Mouse (Mus musculus) CD4-positive, CD25-positive, alpha-beta regulatory T cell, adult 4 months (primary cell): ENCODE data around the gene Ggta1. TPM values are rescaled to one million over a fixed set of nuclear protein-coding genes. Genes with fewer than 3 reads are reported as not detected.

Experiments used
- ATAC-seq: one replicate; pipeline ENCODE4 v1.8.0; 2017
- polyA plus RNA-seq, 2 experiments: library from polyadenylated mRNA; unstranded; fragments of 100-300 nt; shearing (Covaris generic); gene quantifications; one replicate each; pipeline ENCODE4 v1.2.1; 2017

Ggta1 gene
- polyA plus RNA-seq, 2 experiments from 2014 or later: 19.3 to 28.4 TPM

DNA sequence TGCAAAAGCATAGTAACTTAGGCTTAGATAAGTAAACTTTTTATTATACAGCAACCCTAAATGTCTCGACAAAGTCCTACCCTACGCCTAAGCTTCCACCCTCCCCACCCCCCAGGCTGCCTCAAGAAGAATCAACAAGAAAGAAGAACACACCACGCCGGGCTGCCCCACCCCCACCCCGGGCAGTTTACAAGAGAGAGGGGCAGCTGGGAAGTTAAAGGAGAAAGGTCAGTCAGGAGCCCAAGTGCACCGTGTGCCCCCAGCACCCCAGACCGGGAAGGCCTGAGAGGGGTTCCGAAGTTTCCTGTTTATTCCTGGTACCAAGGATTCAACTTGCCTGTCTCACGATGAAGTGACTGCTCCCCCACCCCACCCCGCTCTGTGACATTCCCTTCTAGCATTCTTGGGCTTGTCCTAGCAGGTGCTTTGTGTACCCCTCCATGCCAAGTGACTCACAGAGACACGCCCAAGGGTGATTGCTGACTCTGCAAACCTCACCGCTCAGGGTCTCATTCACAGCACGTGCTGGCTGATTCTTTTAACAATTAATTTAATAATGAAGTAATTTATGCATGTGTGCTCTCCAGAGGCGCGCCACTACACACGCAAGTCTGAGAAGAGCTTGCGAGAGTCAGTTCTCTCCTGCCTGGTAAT is 27.6 kb upstream of the Ggta1 start:
- ATAC-seq: no peak

DNA sequence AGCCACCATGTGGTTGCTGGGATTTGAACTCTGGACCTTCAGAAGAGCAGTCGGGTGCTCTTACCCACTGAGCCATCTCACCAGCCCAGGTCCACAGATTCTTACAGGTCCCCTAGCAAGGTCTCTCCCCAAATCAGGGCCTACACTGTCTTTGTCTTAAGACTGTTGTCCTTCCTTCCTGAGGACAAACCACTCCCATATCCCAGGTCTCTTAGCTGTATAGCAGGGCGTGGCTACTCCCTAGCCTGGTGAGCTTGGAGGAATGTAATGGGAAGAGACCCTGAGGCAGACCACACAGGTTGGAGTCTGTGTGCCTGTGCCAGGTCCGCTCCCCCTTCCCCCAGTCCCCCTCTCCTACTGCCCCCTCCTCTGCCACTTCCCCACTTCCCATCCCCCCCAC is 24.7 kb upstream of the Ggta1 start:
- ATAC-seq: no peak

- ATAC-seq: no peak
Measured at GRCm38 (mm10) chr2:35486981-35487655, 24.1 kb upstream of the Ggta1 start.

DNA sequence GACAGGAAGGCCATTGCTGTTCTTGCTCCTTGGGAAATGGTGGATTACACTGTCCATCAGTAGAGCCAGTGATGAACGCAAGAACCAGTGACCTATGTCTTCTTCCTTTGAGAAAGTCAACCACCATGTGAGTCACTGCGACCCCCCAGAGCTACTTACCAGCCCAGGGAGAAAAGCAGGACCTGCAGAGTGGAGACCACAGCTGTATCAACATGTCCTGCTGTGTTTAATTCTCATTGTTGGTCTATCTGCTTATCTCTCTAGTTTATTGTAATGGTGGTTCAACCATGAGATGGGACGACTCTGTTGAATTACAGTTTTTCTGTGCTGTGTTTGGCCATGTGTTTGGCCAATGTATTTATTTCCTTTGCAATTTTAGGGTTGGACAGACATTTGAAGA is 21.1 kb upstream of the Ggta1 start:
- no peak for ATAC-seq

GRCm38 (mm10) chr2:35483402-35483801 is 20.4 kb upstream of the Ggta1 start:
- ATAC-seq: no peak

DNA sequence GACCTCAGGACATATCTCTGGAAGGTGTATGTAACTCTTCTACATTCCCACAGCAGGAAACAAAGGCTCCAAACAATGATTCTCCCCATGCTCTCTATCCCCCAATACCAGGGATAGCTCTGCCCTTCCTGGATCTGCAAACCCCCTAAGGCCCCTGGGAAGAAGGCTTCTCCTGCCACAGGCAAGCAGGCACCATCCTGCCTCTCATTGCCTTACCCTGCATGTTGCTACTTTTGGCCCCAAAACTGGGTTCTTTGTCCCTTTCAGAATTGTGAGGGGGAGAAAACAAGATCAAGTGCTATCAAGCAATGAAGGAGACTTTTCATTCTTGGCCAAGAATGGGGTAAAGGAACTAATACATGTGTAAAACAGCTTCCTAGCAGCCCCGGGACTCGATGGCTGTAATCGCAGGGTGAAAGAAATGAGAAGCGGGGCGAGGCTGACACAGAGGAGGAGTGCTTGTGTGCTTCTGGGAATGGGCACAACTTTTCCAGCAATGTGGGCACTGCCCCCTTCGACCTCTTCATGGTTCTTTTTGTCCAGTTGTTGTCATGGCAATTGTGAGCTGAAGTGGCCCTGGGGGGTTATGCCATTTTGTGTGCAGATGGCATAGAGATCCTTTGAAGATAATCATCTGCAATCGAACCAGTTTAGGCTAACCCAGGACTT is 18.4 kb upstream of the Ggta1 start:
- ATAC-seq: no peak

DNA sequence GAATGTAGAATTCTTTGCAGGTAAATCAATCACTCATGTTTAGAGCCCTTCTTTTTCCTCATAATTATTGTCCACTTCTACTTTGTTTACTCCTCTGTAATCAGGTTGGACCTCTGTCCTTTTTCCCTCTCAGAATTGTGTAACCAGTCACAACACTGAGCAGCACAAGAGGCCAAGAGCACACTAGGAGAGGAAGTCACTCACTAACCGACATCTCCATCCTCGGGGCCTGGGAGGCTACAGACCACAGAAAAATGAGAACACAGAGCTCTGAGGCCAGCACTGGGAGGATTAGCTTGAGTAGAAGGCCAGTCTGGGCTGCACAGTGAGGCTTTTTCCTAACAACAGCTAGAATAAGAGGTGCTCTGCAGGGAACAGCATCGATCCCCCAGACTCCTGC is 17.0 kb upstream of the Ggta1 start:
- peak; percentile 47 for ATAC-seq

- peak; percentile 37 for ATAC-seq
Measured at GRCm38 (mm10) chr2:35478812-35479122, 15.7 kb upstream of the Ggta1 start.

DNA sequence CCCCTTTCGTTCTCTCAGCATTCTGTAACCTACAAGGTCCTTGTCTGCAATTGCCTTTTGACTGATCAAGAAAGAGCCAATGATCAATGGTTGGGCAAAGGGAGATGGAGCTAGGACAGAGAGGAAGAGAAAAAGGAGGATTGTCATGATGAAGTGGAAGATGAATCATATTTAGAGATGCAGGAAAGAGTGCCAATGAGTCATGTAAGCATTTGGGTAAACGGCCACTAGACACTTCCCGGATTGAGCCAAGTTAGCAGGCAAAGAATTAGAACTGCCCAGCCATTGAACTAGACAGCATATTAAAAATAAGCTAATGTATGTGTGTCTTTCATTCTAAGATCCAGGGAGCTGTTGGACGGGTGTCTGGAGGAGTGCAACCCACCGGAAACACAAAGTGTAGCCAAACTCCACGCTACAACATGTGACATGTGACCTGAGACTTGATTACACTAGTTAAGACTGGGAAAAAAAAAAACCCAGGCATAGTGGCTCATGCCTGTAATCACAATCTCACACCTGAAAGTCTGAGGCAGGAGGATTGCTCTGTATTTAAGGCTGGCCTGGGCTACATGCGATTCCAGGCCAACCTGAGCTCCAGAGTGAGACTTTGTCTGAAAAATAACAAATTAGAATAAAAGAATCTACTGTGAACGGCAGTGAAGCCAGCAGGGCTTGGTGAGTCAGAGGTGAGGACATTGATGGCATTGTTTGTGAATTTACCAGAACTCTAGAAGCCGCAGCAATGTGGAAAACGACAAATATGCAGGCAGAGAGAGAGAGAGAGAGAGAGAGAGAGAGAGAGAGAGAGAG is 15.2 kb upstream of the Ggta1 start:
- no peak for ATAC-seq

- ATAC-seq: no peak
Measured at GRCm38 (mm10) chr2:35477321-35477720, 14.3 kb upstream of the Ggta1 start.

DNA sequence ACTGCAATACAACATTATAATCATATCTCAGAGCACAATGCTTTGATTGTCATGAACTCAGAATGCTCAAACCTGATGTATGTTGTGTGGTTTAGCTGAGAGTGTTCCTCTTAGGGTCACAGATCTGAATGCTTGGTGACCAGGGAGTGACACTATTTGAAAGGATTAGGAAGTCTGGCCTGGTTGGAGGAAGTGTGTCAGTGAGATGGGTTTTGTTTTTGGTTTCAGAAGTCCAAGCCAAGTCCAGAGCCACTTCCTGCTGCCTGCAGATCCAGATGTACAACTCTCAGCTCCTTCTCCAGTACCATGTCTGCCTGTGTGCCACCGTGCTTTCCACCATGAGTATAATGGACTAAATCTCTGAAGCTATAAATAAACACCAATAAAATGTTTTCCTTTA is 11.9 kb upstream of the Ggta1 start:
- ATAC-seq: no peak

- no peak for ATAC-seq
Measured at GRCm38 (mm10) chr2:35469266-35469665, 6.2 kb upstream of the Ggta1 start.

- no peak for ATAC-seq
Measured at GRCm38 (mm10) chr2:35468276-35468675, 5.2 kb upstream of the Ggta1 start.

- no peak for ATAC-seq
Measured at GRCm38 (mm10) chr2:35467855-35468254, 4.8 kb upstream of the Ggta1 start.

DNA sequence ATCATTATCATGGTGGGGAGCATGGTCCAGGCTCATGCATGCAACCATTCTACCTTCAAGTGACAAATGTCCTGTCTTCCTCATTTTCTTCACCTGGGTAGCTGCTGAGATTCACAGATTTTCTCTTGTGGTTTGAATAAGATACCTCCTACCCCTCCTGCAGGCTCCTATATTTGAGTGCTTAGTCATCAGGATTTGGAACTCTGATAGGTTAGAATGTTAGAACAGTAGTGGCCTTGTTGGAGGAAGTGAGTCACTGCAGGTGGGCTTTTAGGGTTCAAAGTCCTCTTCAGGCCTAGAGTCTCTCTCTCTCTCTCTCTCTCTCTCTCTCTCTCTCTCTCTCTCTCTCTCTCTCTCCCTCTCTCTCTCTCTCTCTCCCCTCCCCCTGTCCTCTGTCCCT is 2.6 kb upstream of the Ggta1 start:
- ATAC-seq: no peak

- ATAC-seq: peak; percentile 26
Measured at GRCm38 (mm10) chr2:35464548-35464947, 1.5 kb upstream of the Ggta1 start.

DNA sequence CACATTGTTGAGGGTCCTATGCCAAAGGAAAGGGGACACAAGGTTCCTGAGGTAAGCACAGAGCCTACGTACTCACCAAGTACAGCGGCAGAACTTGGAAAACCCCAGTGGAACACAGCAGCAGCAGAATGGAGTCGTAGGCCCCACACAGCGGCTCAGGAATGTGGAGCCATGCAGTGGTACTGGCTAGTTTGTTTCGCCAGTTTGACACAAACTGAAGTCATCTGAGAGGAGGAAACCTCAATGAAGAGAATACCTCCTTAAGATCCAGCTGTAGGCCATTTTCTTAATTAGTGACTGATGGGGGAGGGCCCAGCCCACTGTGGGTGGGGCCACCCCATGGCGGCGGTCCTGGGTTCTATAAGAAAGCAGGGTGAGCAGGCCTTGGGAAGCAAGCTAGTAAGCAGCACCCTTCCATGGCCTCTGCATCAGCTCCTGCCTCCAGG is 1.1 kb upstream of the Ggta1 start:
- ATAC-seq: peak; percentile 9

- peak; percentile 56 for ATAC-seq
Measured at GRCm38 (mm10) chr2:35463372-35464088, 499 bp upstream of the Ggta1 start.

DNA sequence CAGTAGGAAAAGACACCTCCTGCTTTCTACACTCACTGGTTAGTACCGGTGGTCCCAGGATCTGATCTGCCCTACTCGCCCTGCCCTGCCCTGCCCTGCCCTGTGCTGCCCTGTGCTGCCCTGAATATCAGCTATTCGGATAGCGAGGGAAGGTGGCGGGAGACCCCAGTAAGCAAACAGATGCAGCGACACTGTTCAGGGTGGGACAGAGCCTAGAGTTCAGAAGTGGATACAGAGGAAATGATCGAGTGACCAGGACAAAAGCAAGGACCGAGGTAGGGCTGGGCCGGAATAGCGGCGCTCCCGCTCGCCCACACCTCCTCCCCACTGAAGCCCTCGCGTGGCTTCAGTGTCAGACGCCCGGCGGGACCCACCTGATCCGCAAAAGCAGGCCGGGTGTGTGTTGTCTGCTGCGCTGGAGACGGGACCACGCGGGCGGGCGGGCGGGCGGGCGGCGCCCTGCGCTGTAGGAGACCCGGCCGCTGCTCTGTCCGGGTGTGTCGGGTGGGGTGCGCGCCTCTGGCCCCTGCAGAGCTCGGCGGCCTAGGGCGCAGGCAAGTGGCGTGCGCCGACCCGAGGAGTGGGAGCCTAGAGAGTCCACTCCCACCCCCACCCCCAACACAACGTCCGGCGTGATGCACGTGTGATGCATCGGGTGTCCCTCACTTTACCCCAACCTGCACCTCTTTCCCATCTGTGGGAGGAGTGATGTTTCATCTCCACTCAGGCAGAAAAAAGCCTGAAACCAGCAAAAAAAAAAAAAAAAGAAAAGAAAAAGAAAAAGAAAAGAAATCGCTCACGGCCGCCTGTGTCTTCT is 852 bp downstream of the Ggta1 start:
- ATAC-seq: no peak

- peak; percentile 71 for ATAC-seq
Measured at GRCm38 (mm10) chr2:35461131-35461947, 1.7 kb downstream of the Ggta1 start.

DNA sequence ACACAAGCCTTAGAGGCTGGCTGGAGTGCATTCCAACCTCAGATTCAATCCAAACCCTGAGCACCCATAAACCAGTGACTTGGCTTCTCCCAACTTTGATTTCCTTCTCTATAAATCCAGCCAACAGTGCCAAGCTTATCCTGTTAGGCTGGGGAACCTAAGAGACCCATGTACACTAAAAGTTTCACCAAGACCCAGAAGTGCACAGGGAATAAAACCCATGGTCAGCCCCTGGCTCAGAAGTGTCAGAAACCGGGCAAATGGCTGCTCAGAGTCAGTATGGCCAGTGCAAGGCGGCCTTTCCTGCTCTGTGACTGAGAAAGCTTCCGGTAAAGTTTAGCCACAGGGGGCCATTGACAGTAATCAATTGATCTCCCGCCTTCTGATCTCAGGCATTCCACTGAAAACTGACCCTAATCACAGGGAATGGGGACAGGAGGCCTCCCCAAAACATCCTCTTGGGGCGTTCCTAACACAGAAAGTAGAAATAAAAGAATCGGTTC is 2.6 kb downstream of the Ggta1 start:
- no peak for ATAC-seq
